Mouse (Mus musculus) kidney, postnatal 10 days (tissue): Measurements from ENCODE around the gene Mtch1.
A peak's percentile ranks its signal among the peaks of the same experiment; 100 is the strongest.
"Not testable (repeated sequence)": the region's sequence is repeated elsewhere in the genome, so short reads cannot be mapped to it uniquely, and the experiment has no call there.

Experiments used
- DNase-seq: peaks from one replicate; pipeline ENCODE4 v3.0.0; 2021; ENCODE audit warnings: mixed read lengths

Mtch1 gene

DNA sequence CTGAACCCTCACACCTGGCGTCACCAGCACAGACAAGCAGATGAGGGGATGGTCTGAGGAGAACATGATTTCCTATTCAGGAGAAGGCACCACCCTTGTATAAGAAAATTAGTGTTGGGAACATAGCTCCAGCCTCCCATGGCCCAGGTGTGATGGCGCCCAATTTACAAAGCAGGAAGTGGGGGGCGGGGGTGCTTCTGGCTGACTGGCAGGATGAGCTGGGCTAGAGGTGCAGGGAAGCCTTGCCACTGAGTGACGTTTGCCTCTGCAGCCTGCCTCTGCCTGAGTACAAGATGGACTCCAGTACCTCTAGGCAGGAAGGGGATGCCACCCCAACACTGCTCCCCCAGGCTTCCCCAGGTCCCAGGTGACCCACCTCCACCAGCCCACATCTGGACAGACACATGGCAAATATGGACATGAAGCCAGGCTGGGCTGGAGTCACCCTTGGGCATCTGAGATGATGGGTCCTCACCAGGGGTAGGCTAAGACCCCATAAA is 15.5 kb downstream of the Mtch1 start:
- no peak for DNase-seq

DNA sequence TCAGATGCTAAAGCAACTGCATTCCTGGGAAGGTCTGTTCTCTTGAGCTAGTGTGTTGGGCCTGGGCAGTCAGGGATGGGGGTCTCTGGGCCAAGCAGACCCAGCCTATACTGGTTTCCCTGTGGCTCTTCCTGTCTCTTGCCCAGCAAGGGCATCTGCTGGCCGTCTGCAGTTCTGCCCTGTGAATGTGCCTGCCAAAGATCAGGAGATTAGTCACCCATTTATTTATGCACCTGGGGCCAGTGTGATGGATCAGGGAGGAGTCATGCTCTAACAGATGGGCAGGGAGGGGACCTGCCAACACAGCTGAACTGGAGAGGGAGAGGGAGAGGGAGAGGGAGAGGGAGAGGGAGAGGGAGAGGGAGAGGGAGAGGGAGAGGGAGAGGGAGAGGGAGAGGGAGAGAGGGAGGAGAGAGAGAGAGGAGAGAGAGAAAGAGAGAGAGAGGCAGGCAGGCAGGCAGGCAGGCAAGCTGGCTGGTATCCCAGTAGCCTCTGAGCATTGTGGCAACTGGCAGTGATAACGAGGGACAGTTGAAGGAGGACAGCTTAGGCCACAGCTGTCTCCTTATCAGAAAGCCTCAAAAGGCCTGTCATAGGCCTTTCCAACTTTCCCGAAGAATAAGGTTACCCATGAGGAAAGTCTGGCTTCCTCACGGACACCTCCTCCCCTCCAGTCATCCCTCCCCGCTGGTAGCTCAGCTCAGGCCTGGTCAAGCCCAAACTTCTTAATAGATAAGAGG is 16.9 kb downstream of the Mtch1 start:
- peak; percentile 47 for DNase-seq

- peak; percentile 8 for DNase-seq
Observed at GRCm38 (mm10) chr17:29330221-29330620, 17.5 kb downstream of the Mtch1 start.

- DNase-seq: no peak
Observed at GRCm38 (mm10) chr17:29327691-29328090, 20.0 kb downstream of the Mtch1 start.

DNA sequence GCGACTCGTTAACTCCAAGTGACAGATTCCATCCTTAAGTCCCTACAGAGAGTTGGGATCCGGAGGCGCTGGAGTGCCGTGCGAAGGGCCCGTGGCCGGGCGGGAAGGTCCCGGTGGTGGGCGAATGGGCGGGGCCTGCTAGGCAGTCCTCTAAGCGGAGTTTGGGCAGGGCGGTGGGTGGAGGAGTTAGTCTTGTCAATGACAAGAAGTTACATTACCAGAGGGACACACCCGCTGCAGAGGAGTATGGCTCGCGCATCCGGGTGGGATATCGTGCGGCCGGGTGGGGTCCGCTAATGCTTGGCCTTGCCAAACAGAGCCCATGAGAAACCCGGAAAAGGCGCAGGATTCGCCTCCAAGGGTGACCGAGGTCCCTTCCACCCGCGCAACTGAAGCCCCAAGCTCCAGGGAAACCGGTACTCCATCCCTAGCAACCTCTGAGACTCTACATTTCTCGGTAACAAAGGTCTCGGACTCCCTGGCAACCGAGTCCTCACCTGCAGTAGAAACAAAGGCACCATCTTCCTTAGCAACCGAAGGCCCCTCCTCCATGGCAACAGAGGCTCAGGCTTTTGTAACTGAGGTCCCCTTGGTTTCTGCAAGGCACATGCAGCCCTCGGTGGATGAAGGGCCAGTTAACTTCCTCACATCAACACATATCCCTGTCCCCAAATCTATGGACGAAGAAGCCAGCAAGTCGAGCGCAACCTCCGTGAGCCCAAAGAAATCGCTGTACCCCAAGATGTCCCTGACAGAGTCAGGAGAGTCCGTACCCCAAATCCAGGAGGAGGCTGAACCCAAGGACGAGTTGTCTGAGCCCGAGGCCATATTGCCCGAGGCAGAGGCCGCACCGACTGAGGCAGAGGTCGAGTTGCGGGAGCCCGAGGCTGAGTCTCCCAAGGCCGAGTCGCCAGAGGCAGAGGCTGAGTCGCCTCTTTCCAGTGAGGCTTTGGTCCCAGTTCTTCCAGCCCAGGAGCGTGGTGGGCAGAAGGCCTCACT is 20.9 kb downstream of the Mtch1 start:
- DNase-seq: peak; percentile 67

DNA sequence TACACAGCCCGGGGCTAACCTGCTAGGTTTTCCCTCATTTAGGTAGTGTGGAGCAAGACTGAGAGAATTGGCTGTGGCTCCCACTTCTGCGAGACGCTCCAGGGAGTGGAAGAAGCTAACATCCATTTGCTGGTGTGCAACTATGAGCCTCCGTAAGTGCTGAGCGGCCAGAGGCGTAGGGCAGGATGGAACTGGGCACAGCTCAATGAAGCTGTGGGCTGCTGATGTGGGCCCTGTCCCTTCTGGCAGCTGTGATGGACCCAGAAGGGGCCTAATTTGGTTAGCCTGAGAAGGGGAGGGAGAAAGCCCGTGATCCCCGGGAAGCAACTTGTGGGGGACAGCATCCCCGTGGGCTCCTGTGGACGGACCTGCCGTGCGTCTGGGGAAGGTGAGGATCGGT is 21.9 kb downstream of the Mtch1 start:
- DNase-seq: no peak

DNA sequence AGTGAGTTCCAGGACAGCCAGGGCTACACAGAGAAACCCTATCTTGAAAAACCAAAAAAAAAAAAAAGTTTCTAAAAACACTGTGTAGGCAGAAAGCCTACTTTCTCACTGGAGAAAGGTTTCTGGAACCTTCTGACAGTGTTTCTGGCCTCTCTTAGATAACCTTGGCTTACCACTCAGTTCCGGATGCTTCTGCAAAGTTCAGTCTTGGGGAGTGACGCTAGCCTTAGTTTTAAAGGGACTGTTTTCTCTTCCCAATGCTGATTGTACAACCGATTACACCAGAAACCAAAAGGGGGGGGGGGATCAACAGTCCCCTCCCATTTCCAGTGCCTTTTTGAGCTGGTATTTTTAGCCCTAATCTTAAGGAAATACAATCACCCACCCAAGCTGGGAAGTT is 24.1 kb downstream of the Mtch1 start:
- DNase-seq: no peak

DNA sequence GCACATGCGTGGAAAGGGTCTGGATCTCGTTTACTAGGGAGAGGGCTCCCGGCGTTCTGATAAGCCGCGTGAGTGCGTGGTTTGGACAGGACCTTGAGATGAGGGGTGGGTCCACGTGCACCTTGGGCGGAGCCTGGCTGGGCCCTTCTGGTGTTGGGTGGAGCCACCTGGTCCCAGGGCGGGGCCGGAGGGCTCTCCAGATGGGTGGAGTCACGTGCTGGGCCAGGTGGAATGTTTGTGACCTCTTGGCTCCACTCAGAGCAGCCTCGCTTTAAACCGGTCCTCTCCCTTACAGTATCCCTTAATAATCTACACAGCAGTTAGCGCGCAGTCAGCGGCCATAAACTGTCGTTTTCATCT is 25.2 kb downstream of the Mtch1 start:
- peak; percentile 71 for DNase-seq

DNA sequence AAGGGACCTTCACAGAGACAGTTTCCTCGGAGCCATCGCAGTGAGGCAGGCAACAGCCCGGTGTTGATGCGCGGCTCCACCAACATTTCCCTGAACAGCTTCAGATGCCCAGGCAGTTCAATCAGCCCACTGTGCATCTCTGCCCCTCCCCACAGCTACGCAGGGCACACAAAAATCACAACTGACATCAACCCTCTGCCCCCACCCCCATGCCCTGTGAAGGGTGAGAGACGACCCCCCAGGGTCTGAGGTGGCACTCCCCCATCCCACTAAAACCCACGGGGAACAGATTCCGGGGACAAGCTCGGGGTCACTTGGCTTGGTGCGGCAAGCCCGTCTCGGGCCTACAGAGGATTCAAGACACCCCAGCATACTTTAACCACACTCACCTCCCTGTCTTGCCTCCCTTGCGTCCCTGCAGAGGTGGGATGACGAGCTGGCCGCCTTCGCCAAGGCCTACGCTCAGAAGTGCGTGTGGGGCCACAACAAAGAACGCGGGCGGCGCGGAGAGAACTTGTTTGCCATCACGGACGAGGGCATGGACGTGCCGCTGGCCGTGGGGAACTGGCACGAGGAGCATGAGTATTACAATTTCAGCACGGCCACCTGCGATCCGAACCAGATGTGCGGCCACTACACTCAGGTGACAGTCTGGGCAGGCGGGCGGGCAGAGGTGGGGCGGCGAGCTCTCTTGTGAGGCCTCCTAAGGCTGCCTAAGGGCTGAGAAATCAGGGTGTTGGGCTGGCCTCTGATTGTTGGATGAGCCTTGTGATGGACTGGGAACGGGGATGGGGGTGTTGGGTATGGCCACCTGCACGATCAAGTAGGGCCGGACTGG is 25.8 kb downstream of the Mtch1 start:
- DNase-seq: peak; percentile 17

GRCm38 (mm10) chr17:29319881-29320639 is 27.7 kb downstream of the Mtch1 start:
- no peak for DNase-seq

GRCm38 (mm10) chr17:29319476-29319875 is 28.3 kb downstream of the Mtch1 start:
- no peak for DNase-seq

DNA sequence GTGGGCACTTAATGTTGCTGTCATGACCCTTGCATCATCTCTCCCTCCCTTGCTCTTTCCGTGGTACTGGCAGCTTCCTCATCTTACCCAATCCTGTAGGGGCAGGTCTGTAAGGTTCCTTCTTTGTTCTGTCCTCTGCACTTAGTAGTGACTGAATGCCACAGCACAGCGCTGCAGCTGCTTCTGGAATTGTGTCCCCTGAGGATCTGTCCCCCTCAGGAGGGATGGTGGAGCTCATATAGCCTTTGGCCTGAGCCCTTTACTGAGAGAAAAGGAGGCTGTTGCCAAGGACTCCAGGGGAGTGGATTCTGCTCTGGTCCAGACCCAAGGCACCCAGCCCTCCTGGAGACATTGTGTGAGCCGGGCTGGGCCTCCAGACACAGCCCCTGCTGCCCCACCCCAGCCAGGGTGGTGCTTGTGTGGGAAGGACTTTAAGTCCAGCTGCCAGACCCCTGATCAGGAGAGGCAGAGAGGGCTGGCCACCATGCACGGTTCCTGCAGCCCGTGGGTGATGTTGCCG is 28.9 kb downstream of the Mtch1 start:
- DNase-seq: no peak

DNA sequence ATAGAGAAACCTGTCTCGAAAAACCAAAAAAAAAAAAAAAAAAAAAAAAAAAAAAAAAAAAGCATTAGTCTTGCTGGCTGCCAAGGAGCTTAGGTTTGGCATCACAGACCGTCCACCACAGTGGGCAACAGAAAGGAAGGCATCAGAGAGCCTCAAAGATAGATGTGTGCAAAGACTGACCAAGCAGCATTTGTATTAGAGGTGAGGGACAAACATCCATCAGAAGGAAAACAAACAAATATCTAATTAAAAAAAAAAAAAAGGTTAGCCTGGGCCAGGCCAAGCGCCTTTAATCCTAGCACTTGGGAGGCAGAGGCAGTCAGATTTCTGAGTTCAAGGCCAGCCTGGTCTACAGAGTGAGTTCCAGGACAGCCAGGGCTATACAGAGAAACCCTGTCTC is 30.4 kb downstream of the Mtch1 start, which contains the start of gene Pi16:
TSS of gene Pi16 (plus strand) at position 301 of the 400 bp plus-strand sequence.
- not testable (repeated sequence) for DNase-seq

DNA sequence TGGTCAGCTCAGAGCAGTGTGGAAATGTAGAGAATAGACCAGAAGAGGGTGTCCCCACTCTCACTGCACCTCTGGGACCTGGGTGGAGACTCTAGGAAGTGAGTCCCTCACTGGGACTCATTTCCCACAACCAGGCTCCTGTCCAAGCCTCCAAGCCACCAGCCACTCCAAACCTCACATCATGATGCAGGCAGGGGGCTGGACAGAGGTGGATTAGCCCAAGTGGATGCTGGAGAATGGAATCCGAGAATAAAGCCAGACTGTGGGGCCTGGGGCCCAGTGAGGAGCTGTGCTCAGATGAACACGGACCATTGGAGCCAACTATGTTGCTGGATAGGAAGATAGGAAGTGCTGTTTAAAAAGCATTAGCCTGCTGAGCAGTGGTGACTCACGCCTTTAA is 30.8 kb downstream of the Mtch1 start:
- DNase-seq: no peak

- no peak for DNase-seq
Observed at GRCm38 (mm10) chr17:29315672-29316465, 31.9 kb downstream of the Mtch1 start.

GRCm38 (mm10) chr17:29313300-29313699 is 34.4 kb downstream of the Mtch1 start:
- no peak for DNase-seq

GRCm38 (mm10) chr17:29312082-29312481 is 35.7 kb downstream of the Mtch1 start:
- DNase-seq: no peak

GRCm38 (mm10) chr17:29311602-29312001 is 36.1 kb downstream of the Mtch1 start:
- no peak for DNase-seq

GRCm38 (mm10) chr17:29310056-29310623 is 37.6 kb downstream of the Mtch1 start:
- DNase-seq: no peak

DNA sequence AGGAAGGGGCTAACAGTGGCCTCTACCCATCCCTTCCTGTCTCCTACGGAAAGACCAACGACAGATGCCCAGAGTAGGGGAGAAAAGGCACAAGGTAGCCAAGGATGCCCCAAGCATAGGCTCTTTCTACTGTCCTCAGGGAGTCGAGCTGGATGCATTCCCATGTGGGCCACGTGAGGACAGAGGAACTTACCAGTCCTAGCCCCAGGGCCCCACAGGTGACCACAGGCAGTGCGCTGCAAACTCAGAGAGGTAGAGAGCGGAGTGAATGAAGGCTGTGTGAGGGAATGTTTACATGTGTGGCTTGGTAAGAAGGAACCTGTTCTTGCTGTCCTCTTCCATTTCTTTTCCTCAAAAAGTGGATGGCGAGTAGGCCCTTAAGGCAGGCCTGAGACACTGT is 41.9 kb downstream of the Mtch1 start:
- no peak for DNase-seq
